Mouse (Mus musculus) intestine, embryonic 14.5 days (tissue): ENCODE data around the gene Gigyf2. TPM values are rescaled to one million over a fixed set of nuclear protein-coding genes. Genes with fewer than 3 reads are reported as not detected.

ENCODE experiments used
- ATAC-seq: fragments of 200-750 bp; cut with Nextera tagmentation; replicated peaks from 2 replicates; pipeline ENCODE4 v1.8.0; 2017; ENCODE audit warnings: low read depth, moderate number of reproducible peaks, moderate TSS enrichment, moderate library complexity; ENCODE audit not compliant: low FRiP score, low TSS enrichment
- DNase-seq: peaks from one replicate; pipeline ENCODE4 v3.0.0-alpha.2; 2018; ENCODE audit warnings: low spot score
- H3K27ac ChIP-seq: fragments of 300-500 bp; sonication (generic); 2 replicates; pipeline ENCODE4 v1.5.1; 2014; ENCODE audit warnings: low read depth, mild to moderate bottlenecking, control low read depth
- H3K27me3 ChIP-seq: fragments of 300-500 bp; sonication (generic); replicated peaks from 2 replicates; pipeline ENCODE4 v1.6.1; 2014; ENCODE audit warnings: low read length, control low read depth; ENCODE audit not compliant: control insufficient read depth, insufficient read depth
- H3K36me3 ChIP-seq: fragments of 300-500 bp; sonication (generic); 2 replicates; pipeline ENCODE4 v1.6.1; 2014; ENCODE audit warnings: low read length, control low read depth; ENCODE audit not compliant: control insufficient read depth, insufficient read depth
- H3K4me1 ChIP-seq: fragments of 300-500 bp; sonication (generic); replicated peaks from 2 replicates; pipeline ENCODE4 v1.6.1; 2014; ENCODE audit warnings: low read length, control low read depth, mixed read lengths; ENCODE audit not compliant: control insufficient read depth, insufficient read depth
- H3K4me2 ChIP-seq: fragments of 300-500 bp; sonication (generic); 2 replicates; pipeline ENCODE4 v1.6.1; 2014; ENCODE audit warnings: low read length
- H3K4me3 ChIP-seq: fragments of 300-500 bp; sonication (generic); 2 replicates; pipeline ENCODE4 v1.5.1; 2014; ENCODE audit warnings: low read depth, low read length, control low read depth, mixed read lengths
- H3K9ac ChIP-seq: fragments of 300-500 bp; sonication (generic); 2 replicates; pipeline ENCODE4 v1.6.1; 2014; ENCODE audit warnings: mild to moderate bottlenecking, low read length
- H3K9me3 ChIP-seq: fragments of 300-500 bp; sonication (generic); 2 replicates; pipeline ENCODE4 v1.6.1; 2016; ENCODE audit warnings: low read length, control low read depth; ENCODE audit not compliant: control insufficient read depth
- WGBS: fragments of 180-500 bp; shearing (Covaris S2); extraction: QIAGEN DNeasy Blood & Tissue Kit; methylation state at CpG from one replicate; pipeline ENCODE4 v1.1.7; 2014; 5-methylcytosine and 5-hydroxymethylcytosine counted together
- polyA plus RNA-seq: library from polyadenylated mRNA; unstranded; fragments of >200 nt; fragmentation: Nextera tagmentation; extraction: Ambion mirVana; gene quantifications from 2 replicates; pipeline ENCODE4 v1.2.1, GENCODE M21; 2014

Gigyf2 gene
- polyA plus RNA-seq, 1 experiment from 2014 or later, result 45.2 TPM

- Histone ChIP-seq H3K4me3 (no peak overlapping the region), H3K27me3 (no peaks in the 10 kb centered on the region), H3K9ac (no peak overlapping the region), H3K27ac (no peak overlapping the region), H3K4me1 (peaks cover 10% of the 10 kb centered on the region), H3K4me2 (no peak overlapping the region), H3K36me3 (peaks cover 25% of the 10 kb centered on the region), H3K9me3 (no peaks in the 10 kb centered on the region)
- 78% methylated on average over 3 of the region's 3 CpGs for WGBS
- DNase-seq (no peak), ATAC-seq (no peak)
Observed at GRCm38 (mm10) chr1:87393444-87394195, 66.8 kb downstream of the Gigyf2 start.

- H3K4me1 ChIP-seq, result peaks cover 10% of the 10 kb centered on the region
- WGBS, result 27% methylated on average over 6 of the region's 6 CpGs
- ATAC-seq, result no peak
- no peaks in the 10 kb centered on the region for H3K27me3 ChIP-seq
- H3K4me2 ChIP-seq, result no peak within 1 kb of the TSS
- no peak within 1 kb of the TSS for H3K4me3 ChIP-seq
- H3K36me3 ChIP-seq, result peaks cover 19% of the 10 kb centered on the region
- no peak for DNase-seq
- H3K9ac ChIP-seq, result no peak within 1 kb of the TSS
- no peak within 1 kb of the TSS for H3K27ac ChIP-seq
- H3K9me3 ChIP-seq, result no peaks in the 10 kb centered on the region
Observed at GRCm38 (mm10) chr1:87394594-87394993, 67.8 kb downstream of the Gigyf2 start, which contains the start of gene Kcnj13. Gene Kcnj13, minus strand, starts transcription at chr1:87394729.

GRCm38 (mm10) chr1:87396923-87397586, 70.3 kb downstream of the Gigyf2 start:
- 0 out of 2 replicates have a peak, but pooled peaks cover under 1% of the 10 kb centered on the region for H3K36me3 ChIP-seq
- no peak overlapping the region for H3K9ac ChIP-seq
- DNase-seq (no peak), ATAC-seq (no peak)
- H3K9me3 ChIP-seq, result no peaks in the 10 kb centered on the region
- H3K27ac ChIP-seq, result peak overlapping the region; percentile 12; the same call in 1 of the 2 replicates
- H3K27me3 ChIP-seq, result no peaks in the 10 kb centered on the region
- H3K4me3 ChIP-seq, result no peak overlapping the region
- H3K4me2 ChIP-seq, result no peak overlapping the region
- WGBS, result 53% methylated on average over 7 of the region's 7 CpGs
- H3K4me1 ChIP-seq, result peaks cover 10% of the 10 kb centered on the region

- no peak overlapping the region for H3K9ac ChIP-seq
- no peak for ATAC-seq
- no peak overlapping the region for H3K27ac ChIP-seq
- WGBS, result 89% methylated on average over 1 of the region's 1 CpGs
- no peaks in the 10 kb centered on the region for H3K27me3 ChIP-seq
- no peak for DNase-seq
- no peak overlapping the region for H3K4me2 ChIP-seq
- H3K36me3 ChIP-seq, result peaks cover 49% of the 10 kb centered on the region
- H3K4me3 ChIP-seq, result no peak overlapping the region
- no peaks in the 10 kb centered on the region for H3K9me3 ChIP-seq
- no peaks in the 10 kb centered on the region for H3K4me1 ChIP-seq
Observed at GRCm38 (mm10) chr1:87404710-87405109, 77.9 kb downstream of the Gigyf2 start.

GRCm38 (mm10) chr1:87406012-87406411, 79.2 kb downstream of the Gigyf2 start:
- ATAC-seq (no peak), DNase-seq (no peak)
- Histone ChIP-seq H3K27ac (no peak overlapping the region), H3K4me2 (no peak overlapping the region), H3K4me3 (no peak overlapping the region), H3K9me3 (no peaks in the 10 kb centered on the region), H3K9ac (no peak overlapping the region), H3K27me3 (no peaks in the 10 kb centered on the region), H3K4me1 (no peaks in the 10 kb centered on the region), H3K36me3 (peaks cover 61% of the 10 kb centered on the region)

GRCm38 (mm10) chr1:87409380-87409779, 82.6 kb downstream of the Gigyf2 start:
- Histone ChIP-seq H3K9ac (no peak overlapping the region), H3K9me3 (no peaks in the 10 kb centered on the region), H3K27me3 (no peaks in the 10 kb centered on the region), H3K4me2 (no peak overlapping the region), H3K36me3 (peaks cover 88% of the 10 kb centered on the region), H3K4me3 (no peak overlapping the region), H3K4me1 (no peaks in the 10 kb centered on the region), H3K27ac (no peak overlapping the region)
- 91% methylated on average over 4 of the region's 4 CpGs for WGBS
- ATAC-seq (no peak), DNase-seq (no peak)

- DNase-seq (peak; percentile 52), ATAC-seq (no peak)
Observed at GRCm38 (mm10) chr1:87418733-87419132, 91.9 kb downstream of the Gigyf2 start.

GRCm38 (mm10) chr1:87435125-87435524, 108.3 kb downstream of the Gigyf2 start:
- Histone ChIP-seq H3K27ac (no peak overlapping the region), H3K36me3 (peaks cover 86% of the 10 kb centered on the region), H3K4me1 (no peaks in the 10 kb centered on the region), H3K9ac (no peak overlapping the region), H3K4me2 (no peak overlapping the region), H3K9me3 (no peaks in the 10 kb centered on the region), H3K4me3 (no peak overlapping the region), H3K27me3 (no peaks in the 10 kb centered on the region)
- DNase-seq (no peak), ATAC-seq (no peak)
- WGBS, result 97% methylated on average over 2 of the region's 2 CpGs

More at GRCm38 (mm10) chr1:87418733-87419132, 91.9 kb downstream of the Gigyf2 start:
- 92% methylated on average over 4 of the region's 4 CpGs for WGBS
- Histone ChIP-seq H3K4me3 (no peak overlapping the region), H3K27ac (no peak overlapping the region), H3K27me3 (no peaks in the 10 kb centered on the region), H3K4me2 (no peak overlapping the region), H3K9ac (no peak overlapping the region), H3K36me3 (peaks cover 77% of the 10 kb centered on the region), H3K9me3 (no peaks in the 10 kb centered on the region), H3K4me1 (no peaks in the 10 kb centered on the region)
